Mouse (Mus musculus) stomach, embryonic 15.5 days (tissue): Measurements from ENCODE around the gene Pigm. TPM values are rescaled to one million over a fixed set of nuclear protein-coding genes. Genes with fewer than 3 reads are reported as not detected.

Source experiments
- ATAC-seq: fragments of 200-750 bp; cut with Nextera tagmentation; 2 replicates; pipeline ENCODE4 v1.8.0; 2017; ENCODE audit warnings: low read depth, moderate number of reproducible peaks, moderate TSS enrichment; ENCODE audit not compliant: insufficient read depth, low FRiP score
- H3K27ac ChIP-seq: fragments of 300-500 bp; sonication (generic); 2 replicates; pipeline ENCODE4 v1.5.1; 2015; ENCODE audit warnings: mild to moderate bottlenecking, inconsistent platforms
- H3K27me3 ChIP-seq: fragments of 300-500 bp; sonication (generic); replicated peaks from 2 replicates; pipeline ENCODE4 v1.6.1; 2015; ENCODE audit warnings: inconsistent platforms
- H3K36me3 ChIP-seq: fragments of 300-500 bp; sonication (generic); 2 replicates; pipeline ENCODE4 v1.6.1; 2015; ENCODE audit warnings: inconsistent platforms
- H3K4me1 ChIP-seq: fragments of 300-500 bp; sonication (generic); 2 replicates; pipeline ENCODE4 v1.6.1; 2015; ENCODE audit warnings: inconsistent platforms
- H3K4me2 ChIP-seq: fragments of 300-500 bp; sonication (generic); 2 replicates; pipeline ENCODE4 v1.6.1; 2015; ENCODE audit warnings: mild to moderate bottlenecking, inconsistent platforms
- H3K4me3 ChIP-seq: fragments of 300-500 bp; sonication (generic); replicated peaks from 2 replicates; pipeline ENCODE4 v1.5.1; 2015; ENCODE audit warnings: inconsistent platforms
- H3K9ac ChIP-seq: fragments of 300-500 bp; sonication (generic); 2 replicates; pipeline ENCODE4 v1.6.1; 2015; ENCODE audit warnings: inconsistent platforms
- H3K9me3 ChIP-seq: fragments of 300-500 bp; sonication (generic); 2 replicates; pipeline ENCODE4 v1.6.1; 2016; ENCODE audit warnings: inconsistent platforms
- WGBS: fragments of 180-500 bp; shearing (Covaris S2); methylation state at CpG from one replicate; pipeline ENCODE4 v1.1.7; 2015; 5-methylcytosine and 5-hydroxymethylcytosine counted together
- polyA plus RNA-seq: library from polyadenylated mRNA; unstranded; fragments of >200 nt; fragmentation: Nextera tagmentation; extraction: Ambion mirVana; gene quantifications from 2 replicates; pipeline ENCODE4 v1.2.1, GENCODE M21; 2015

Pigm gene
- polyA plus RNA-seq, 1 experiment from 2014 or later = 6.1 TPM

- no peaks in the 10 kb centered on the region for H3K36me3 ChIP-seq
- peak within 1 kb of the TSS; percentile 82 for H3K4me2 ChIP-seq
- ATAC-seq = peak; percentile 78
- H3K27me3 ChIP-seq = peaks cover 40% of the 10 kb centered on the region
- H3K9me3 ChIP-seq = no peaks in the 10 kb centered on the region
- H3K27ac ChIP-seq = no peak within 1 kb of the TSS
- peaks cover 16% of the 10 kb centered on the region for H3K4me1 ChIP-seq
- peak within 1 kb of the TSS; percentile 43 for H3K4me3 ChIP-seq
- WGBS = 2% methylated on average over 38 of the region's 38 CpGs
- no peak within 1 kb of the TSS for H3K9ac ChIP-seq
Observed at GRCm38 (mm10) chr1:172340729-172341321, 35.5 kb upstream of the Pigm start, which contains the start of gene Kcnj10. Gene Kcnj10, plus strand, starts transcription at chr1:172341210.

- H3K4me1 ChIP-seq = peaks cover 16% of the 10 kb centered on the region
- ATAC-seq = no peak
- 15% methylated on average over 10 of the region's 10 CpGs for WGBS
- H3K36me3 ChIP-seq = no peaks in the 10 kb centered on the region
- no peak overlapping the region for H3K9ac ChIP-seq
- H3K27me3 ChIP-seq = peaks cover 40% of the 10 kb centered on the region
- peak overlapping the region; percentile 82 for H3K4me2 ChIP-seq
- peak overlapping the region; percentile 43 for H3K4me3 ChIP-seq
- H3K9me3 ChIP-seq = no peaks in the 10 kb centered on the region
- H3K27ac ChIP-seq = no peak overlapping the region
Observed at GRCm38 (mm10) chr1:172341386-172341785, 35.0 kb upstream of the Pigm start.

- WGBS = 94% methylated on average over 3 of the region's 3 CpGs
- H3K36me3 ChIP-seq = no peaks in the 10 kb centered on the region
- no peak overlapping the region for H3K27ac ChIP-seq
- H3K4me3 ChIP-seq = no peak overlapping the region
- ATAC-seq = no peak
- H3K9me3 ChIP-seq = no peaks in the 10 kb centered on the region
- peaks cover 16% of the 10 kb centered on the region for H3K4me1 ChIP-seq
- H3K4me2 ChIP-seq = no peak overlapping the region
- peaks cover 38% of the 10 kb centered on the region for H3K27me3 ChIP-seq
- no peak overlapping the region for H3K9ac ChIP-seq
Observed at GRCm38 (mm10) chr1:172342729-172343128, 33.6 kb upstream of the Pigm start.

GRCm38 (mm10) chr1:172343914-172344313, 32.4 kb upstream of the Pigm start:
- no peak overlapping the region for H3K4me2 ChIP-seq
- no peak for ATAC-seq
- no peak overlapping the region for H3K27ac ChIP-seq
- no peak overlapping the region for H3K9ac ChIP-seq
- no peaks in the 10 kb centered on the region for H3K36me3 ChIP-seq
- H3K4me3 ChIP-seq = no peak overlapping the region
- WGBS = 48% methylated on average over 3 of the region's 3 CpGs
- H3K27me3 ChIP-seq = peaks cover 35% of the 10 kb centered on the region
- no peaks in the 10 kb centered on the region for H3K9me3 ChIP-seq
- H3K4me1 ChIP-seq = peaks cover 16% of the 10 kb centered on the region

- ATAC-seq = no peak
- Histone ChIP-seq H3K4me1 (peaks cover 18% of the 10 kb centered on the region), H3K9ac (no peak overlapping the region), H3K36me3 (no peaks in the 10 kb centered on the region), H3K27ac (no peak overlapping the region), H3K9me3 (no peaks in the 10 kb centered on the region), H3K4me2 (no peak overlapping the region), H3K4me3 (no peak overlapping the region), H3K27me3 (peaks cover 34% of the 10 kb centered on the region)
- WGBS = 55% methylated on average over 7 of the region's 7 CpGs
Observed at GRCm38 (mm10) chr1:172344820-172345219, 31.5 kb upstream of the Pigm start.

- ATAC-seq = no peak
- H3K4me2 ChIP-seq = no peak overlapping the region
- peaks cover 18% of the 10 kb centered on the region for H3K27me3 ChIP-seq
- peaks cover 17% of the 10 kb centered on the region; the same call in 1 of the 2 replicates for H3K4me1 ChIP-seq
- H3K9ac ChIP-seq = no peak overlapping the region
- 81% methylated on average over 10 of the region's 10 CpGs for WGBS
- H3K27ac ChIP-seq = no peak overlapping the region
- H3K9me3 ChIP-seq = no peaks in the 10 kb centered on the region
- H3K4me3 ChIP-seq = no peak overlapping the region
- no peaks in the 10 kb centered on the region for H3K36me3 ChIP-seq
Observed at GRCm38 (mm10) chr1:172346707-172347106, 29.6 kb upstream of the Pigm start.

GRCm38 (mm10) chr1:172347382-172347781, 29.0 kb upstream of the Pigm start:
- WGBS = 83% methylated on average over 12 of the region's 12 CpGs
- H3K9me3 ChIP-seq = no peaks in the 10 kb centered on the region
- H3K4me1 ChIP-seq = peaks cover 17% of the 10 kb centered on the region; the same call in 1 of the 2 replicates
- peaks cover 11% of the 10 kb centered on the region for H3K27me3 ChIP-seq
- no peak overlapping the region for H3K27ac ChIP-seq
- no peak overlapping the region for H3K9ac ChIP-seq
- H3K4me3 ChIP-seq = no peak overlapping the region
- no peak overlapping the region for H3K4me2 ChIP-seq
- H3K36me3 ChIP-seq = no peaks in the 10 kb centered on the region
- no peak for ATAC-seq

GRCm38 (mm10) chr1:172349504-172349903, 26.8 kb upstream of the Pigm start:
- no peak overlapping the region for H3K4me3 ChIP-seq
- H3K9ac ChIP-seq = no peak overlapping the region
- H3K4me2 ChIP-seq = no peak overlapping the region
- 74% methylated on average over 5 of the region's 5 CpGs for WGBS
- H3K27ac ChIP-seq = no peak overlapping the region
- H3K36me3 ChIP-seq = no peaks in the 10 kb centered on the region
- no peaks in the 10 kb centered on the region for H3K9me3 ChIP-seq
- peaks cover 14% of the 10 kb centered on the region; the same call in 1 of the 2 replicates for H3K4me1 ChIP-seq
- peaks cover 8% of the 10 kb centered on the region; the same call in 1 of the 2 replicates for H3K27me3 ChIP-seq
- no peak for ATAC-seq

GRCm38 (mm10) chr1:172349916-172350812, 26.2 kb upstream of the Pigm start:
- Histone ChIP-seq H3K9me3 (no peaks in the 10 kb centered on the region), H3K36me3 (no peaks in the 10 kb centered on the region), H3K4me3 (no peak overlapping the region), H3K27ac (no peak overlapping the region), H3K27me3 (peaks cover 8% of the 10 kb centered on the region; the same call in 1 of the 2 replicates), H3K4me1 (peaks cover 11% of the 10 kb centered on the region; the same call in 1 of the 2 replicates), H3K9ac (no peak overlapping the region), H3K4me2 (no peak overlapping the region)
- peak; percentile 51 for ATAC-seq
- WGBS = 16% methylated on average over 19 of the region's 19 CpGs

GRCm38 (mm10) chr1:172352001-172352400, 24.3 kb upstream of the Pigm start:
- peaks cover 8% of the 10 kb centered on the region; the same call in 1 of the 2 replicates for H3K27me3 ChIP-seq
- no peaks in the 10 kb centered on the region for H3K36me3 ChIP-seq
- H3K9ac ChIP-seq = no peak overlapping the region
- no peaks in the 10 kb centered on the region for H3K9me3 ChIP-seq
- H3K27ac ChIP-seq = no peak overlapping the region
- no peak overlapping the region for H3K4me3 ChIP-seq
- no peak overlapping the region for H3K4me2 ChIP-seq
- ATAC-seq = no peak
- WGBS = 70% methylated on average over 6 of the region's 6 CpGs
- peaks cover 11% of the 10 kb centered on the region; the same call in 1 of the 2 replicates for H3K4me1 ChIP-seq

- no peak for ATAC-seq
- no peaks in the 10 kb centered on the region for H3K9me3 ChIP-seq
- no peak overlapping the region for H3K4me2 ChIP-seq
- H3K36me3 ChIP-seq = no peaks in the 10 kb centered on the region
- no peak overlapping the region for H3K4me3 ChIP-seq
- no peak overlapping the region for H3K9ac ChIP-seq
- H3K27me3 ChIP-seq = peaks cover 8% of the 10 kb centered on the region; the same call in 1 of the 2 replicates
- H3K27ac ChIP-seq = no peak overlapping the region
- H3K4me1 ChIP-seq = peaks cover 11% of the 10 kb centered on the region; the same call in 1 of the 2 replicates
- WGBS = 77% methylated on average over 3 of the region's 3 CpGs
Observed at GRCm38 (mm10) chr1:172352453-172352852, 23.9 kb upstream of the Pigm start.

GRCm38 (mm10) chr1:172355336-172355735, 21.0 kb upstream of the Pigm start:
- H3K27me3 ChIP-seq = peaks cover 5% of the 10 kb centered on the region; the same call in 1 of the 2 replicates
- H3K9me3 ChIP-seq = no peaks in the 10 kb centered on the region
- no peak overlapping the region for H3K4me3 ChIP-seq
- H3K27ac ChIP-seq = no peak overlapping the region
- no peak overlapping the region for H3K4me2 ChIP-seq
- WGBS = 51% methylated on average over 3 of the region's 3 CpGs
- ATAC-seq = no peak
- peaks cover 5% of the 10 kb centered on the region; the same call in 1 of the 2 replicates for H3K4me1 ChIP-seq
- no peak overlapping the region for H3K9ac ChIP-seq
- no peaks in the 10 kb centered on the region for H3K36me3 ChIP-seq
